Mouse (Mus musculus): Measurements from ENCODE around the gene Erg. TPM values are rescaled to one million over a fixed set of nuclear protein-coding genes. Genes with fewer than 3 reads are reported as not detected.

Gene Erg
- total RNA-seq, 1 experiment from 2014 or later = 272 TPM

DNA sequence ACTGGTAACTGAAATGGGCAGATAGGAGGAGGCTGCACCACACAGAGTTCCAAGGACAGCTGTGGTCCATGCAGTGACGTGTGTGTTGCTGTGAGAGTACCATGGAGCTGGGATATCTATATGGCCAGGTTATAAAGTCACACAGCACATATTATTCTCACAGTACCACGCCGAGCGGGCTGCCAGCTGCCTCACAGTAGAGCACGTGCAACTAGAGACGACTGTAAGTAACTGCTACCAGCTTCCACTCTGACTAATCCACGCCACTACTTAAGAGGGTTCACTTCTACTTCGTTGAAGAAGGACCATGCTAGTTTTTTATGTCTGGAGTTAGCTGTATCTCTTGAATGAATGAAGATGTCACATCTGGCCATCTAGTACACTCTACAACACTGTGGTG, 66.9 kb downstream of the Erg start:
- ATAC-seq (replicated peaks in 1 of 2; ENCODE audit: insufficient read depth in 1 of 2, low FRiP score in 2 of 2, low TSS enrichment in 1 of 2, low read depth in 1 of 2, poor library complexity in 2 of 2, severe bottlenecking in 2 of 2) = no peak

DNA sequence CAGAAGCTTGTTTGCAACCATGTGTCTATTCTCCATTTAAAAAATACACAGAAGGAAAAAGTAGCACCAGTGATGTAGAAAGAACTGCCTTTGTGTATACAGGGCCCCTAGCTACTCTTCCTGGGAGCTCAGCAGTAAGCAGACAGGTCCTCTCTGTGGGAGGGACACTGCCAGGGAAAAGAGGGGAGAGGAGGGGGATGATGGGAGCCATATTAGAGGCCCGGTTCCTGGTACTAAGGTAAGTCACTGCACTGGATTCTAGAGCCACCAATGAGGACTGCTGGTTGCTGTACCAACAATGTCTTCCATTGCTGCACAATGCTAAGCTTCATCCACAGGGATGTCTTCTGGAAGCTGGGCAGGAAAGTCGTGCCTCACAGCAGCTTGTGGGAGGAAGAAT, 80.3 kb downstream of the Erg start:
- ATAC-seq (replicated peaks in 1 of 2; ENCODE audit: insufficient read depth in 1 of 2, low FRiP score in 2 of 2, low TSS enrichment in 1 of 2, low read depth in 1 of 2, poor library complexity in 2 of 2, severe bottlenecking in 2 of 2) = no peak

DNA sequence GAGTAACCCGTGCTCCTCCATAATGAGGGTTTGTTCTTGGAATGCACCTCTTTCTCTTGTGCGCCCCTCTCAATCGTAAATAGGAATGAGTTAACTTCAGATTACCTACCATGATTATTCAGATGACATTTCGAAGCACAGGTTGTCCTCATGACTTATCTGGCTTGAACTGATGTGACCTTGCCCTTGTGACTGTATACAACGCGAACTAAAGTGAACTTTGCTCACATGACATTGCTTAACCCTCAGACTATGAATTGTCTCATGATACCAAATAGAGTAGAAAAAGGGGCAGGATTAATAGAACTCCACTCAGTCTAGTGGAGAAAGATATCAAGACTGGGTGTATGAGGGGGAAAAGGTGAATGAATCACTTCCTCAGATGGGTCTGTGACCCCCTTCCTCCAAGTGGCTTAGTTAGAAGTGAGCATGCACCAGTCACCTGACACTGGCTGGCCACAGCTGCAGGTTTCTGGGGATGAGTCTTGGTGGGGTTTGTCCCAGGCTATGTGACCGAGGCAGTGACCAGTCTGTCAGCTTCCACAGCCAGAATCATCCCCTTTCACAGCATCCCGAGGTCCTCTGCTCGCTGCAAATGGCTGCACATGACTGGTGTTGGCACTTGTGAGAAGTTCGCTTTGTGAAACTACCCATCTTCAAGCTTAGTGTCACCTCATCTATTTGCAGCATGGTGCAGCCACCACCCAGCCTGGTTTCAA, 89.7 kb downstream of the Erg start:
- no peak for ATAC-seq (replicated peaks in 1 of 2; ENCODE audit: insufficient read depth in 1 of 2, low FRiP score in 2 of 2, low TSS enrichment in 1 of 2, low read depth in 1 of 2, poor library complexity in 2 of 2, severe bottlenecking in 2 of 2)

DNA sequence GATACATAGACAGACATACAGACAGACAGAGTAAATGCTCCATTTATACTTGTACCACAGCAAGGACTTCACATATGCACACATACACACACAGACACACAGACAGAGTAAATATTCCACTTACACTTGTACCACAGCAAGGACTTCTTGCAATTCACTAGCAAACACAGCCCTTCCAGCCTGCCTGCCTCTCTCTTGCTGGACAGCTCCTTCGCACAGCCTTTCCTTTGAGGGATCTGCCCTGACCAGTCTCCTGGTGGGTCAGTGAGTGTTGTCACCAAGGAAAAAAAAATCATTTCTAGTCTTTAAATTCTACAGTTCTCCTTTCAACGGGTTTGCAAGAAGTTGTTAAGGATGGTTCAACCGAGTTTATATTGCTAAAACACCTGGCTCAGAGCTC, 92.3 kb downstream of the Erg start:
- ATAC-seq (replicated peaks in 1 of 2; ENCODE audit: insufficient read depth in 1 of 2, low FRiP score in 2 of 2, low TSS enrichment in 1 of 2, low read depth in 1 of 2, poor library complexity in 2 of 2, severe bottlenecking in 2 of 2) = no peak

DNA sequence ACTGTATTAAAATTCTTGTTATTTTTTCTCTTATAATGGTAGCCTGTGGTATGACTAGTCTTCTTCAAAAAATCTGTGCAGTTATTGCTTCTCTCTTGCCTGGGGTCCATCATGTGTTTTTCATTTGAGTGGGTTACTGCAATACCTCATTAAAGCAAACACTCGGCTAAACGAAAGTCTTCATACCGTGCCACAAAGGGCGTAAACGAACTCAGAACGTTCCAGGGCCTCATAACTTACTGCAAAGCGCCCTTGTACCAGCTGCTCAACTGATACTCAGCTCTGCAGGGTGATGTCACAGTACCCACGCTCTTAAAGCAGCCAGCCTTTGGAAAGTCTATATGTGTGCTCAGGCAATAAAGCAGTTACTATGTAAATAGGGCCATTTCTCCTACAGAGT, 93.1 kb downstream of the Erg start:
- no peak for ATAC-seq (replicated peaks in 1 of 2; ENCODE audit: insufficient read depth in 1 of 2, low FRiP score in 2 of 2, low TSS enrichment in 1 of 2, low read depth in 1 of 2, poor library complexity in 2 of 2, severe bottlenecking in 2 of 2)

DNA sequence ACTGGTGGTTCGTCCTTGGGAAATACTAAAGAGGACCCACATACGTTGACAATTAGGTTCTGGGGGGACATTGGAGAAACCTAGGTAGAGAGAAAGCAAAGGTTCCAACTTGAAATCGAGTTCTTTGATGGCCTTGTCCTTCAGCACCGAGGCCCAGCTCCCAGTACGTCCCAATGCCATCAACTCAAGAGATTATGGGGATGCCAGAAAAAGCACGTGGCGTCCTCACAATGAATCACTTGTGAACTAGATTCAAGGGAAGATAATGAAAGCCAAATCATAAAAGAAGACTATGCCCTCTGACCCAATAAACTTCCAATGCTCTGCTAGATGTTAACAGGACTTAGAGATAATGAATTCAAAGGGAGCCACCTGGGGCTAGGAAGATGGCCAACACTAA, 94.2 kb downstream of the Erg start:
- no peak for ATAC-seq (replicated peaks in 1 of 2; ENCODE audit: insufficient read depth in 1 of 2, low FRiP score in 2 of 2, low TSS enrichment in 1 of 2, low read depth in 1 of 2, poor library complexity in 2 of 2, severe bottlenecking in 2 of 2)

DNA sequence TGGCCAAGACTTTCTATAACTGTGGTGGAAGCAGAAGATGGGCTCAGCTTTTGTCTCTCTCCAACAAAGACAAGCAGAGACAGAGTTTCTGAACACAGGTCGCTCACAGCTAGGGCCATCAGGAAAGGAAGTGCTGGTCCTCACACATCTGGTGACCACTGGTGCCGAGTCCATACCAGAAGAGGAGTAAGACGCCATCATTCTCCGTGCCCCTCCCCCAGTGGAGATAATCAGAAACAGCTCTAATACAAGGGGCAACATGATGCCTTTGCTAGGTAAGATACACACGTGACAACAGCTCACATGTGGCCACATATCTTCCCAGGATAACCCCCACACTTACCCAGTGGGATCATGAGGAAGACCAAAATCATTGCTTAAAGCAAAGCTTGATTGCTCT, 96.0 kb downstream of the Erg start:
- no peak for ATAC-seq (replicated peaks in 1 of 2; ENCODE audit: insufficient read depth in 1 of 2, low FRiP score in 2 of 2, low TSS enrichment in 1 of 2, low read depth in 1 of 2, poor library complexity in 2 of 2, severe bottlenecking in 2 of 2)

DNA sequence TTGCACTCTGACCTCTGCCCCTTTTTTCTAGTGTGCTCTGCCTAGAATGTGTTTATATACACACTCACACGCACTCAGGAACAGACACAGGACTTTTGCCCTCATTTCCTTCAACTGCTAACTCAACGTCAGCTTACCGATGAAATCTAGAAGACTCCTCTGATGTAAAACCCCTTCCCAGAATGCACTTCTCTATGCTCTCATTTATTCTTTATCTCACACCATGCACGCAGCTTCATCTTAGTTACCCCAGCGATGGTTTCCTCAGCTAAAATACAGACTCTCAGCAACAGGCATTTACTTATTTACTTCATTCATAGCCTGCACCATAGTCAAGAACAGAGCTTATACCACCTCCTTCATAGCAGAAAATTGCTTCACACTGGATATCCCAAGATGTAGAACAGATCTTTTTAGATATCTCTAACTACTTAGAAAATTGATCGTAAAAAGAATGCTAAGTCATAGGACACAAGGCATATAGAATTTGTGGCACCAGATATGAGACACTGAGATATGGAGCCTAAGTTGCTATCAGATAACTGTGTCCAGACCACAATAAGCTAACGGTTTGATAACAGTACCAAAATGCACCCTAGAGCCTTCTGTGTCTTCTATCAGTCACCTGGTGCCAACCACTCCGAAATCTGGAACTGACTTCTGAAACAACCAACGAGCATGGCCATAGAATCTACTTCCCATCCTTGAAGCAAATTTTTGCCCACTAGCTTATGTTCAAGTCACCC, 98.6 kb downstream of the Erg start:
- no peak for ATAC-seq (replicated peaks in 1 of 2; ENCODE audit: insufficient read depth in 1 of 2, low FRiP score in 2 of 2, low TSS enrichment in 1 of 2, low read depth in 1 of 2, poor library complexity in 2 of 2, severe bottlenecking in 2 of 2)

DNA sequence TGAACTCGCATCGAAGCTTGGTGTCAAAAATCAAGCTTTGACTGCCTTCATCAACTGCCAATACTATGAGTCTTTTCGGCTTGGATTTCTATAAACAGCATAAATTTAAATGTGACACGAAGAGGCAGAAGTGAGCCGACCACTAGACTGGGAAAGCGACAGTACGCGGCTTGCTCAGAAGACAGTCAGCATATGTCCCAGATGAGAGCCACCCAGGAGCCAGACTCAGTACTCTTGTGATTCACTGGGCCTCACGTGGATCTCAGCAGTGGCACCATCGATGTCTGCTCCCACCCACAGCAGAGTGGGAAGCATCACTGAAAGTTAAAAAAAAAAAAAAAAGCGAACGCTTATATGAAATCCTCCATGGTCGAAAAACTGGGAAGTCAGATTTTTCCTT, 105.2 kb downstream of the Erg start:
- ATAC-seq (replicated peaks in 1 of 2; ENCODE audit: insufficient read depth in 1 of 2, low FRiP score in 2 of 2, low TSS enrichment in 1 of 2, low read depth in 1 of 2, poor library complexity in 2 of 2, severe bottlenecking in 2 of 2) = no peak

DNA sequence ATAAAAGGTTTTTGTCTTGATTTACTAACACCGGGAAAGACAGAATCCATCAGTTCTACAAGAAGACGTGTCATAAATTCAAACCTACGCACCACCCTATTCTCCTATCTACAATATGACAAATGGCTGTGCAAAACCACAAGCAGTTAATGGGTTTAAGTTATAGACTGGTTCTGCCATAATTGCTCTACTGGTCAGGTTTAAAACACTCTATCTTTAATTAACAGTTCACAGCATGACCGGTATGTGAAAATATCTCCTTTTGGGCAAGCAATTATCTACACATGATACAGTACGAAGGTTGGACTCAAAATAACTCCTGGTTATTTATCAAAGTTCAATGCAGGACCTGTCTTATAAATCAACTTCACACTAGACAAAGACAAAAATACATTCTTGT, 107.8 kb downstream of the Erg start:
- ATAC-seq (replicated peaks in 1 of 2; ENCODE audit: insufficient read depth in 1 of 2, low FRiP score in 2 of 2, low TSS enrichment in 1 of 2, low read depth in 1 of 2, poor library complexity in 2 of 2, severe bottlenecking in 2 of 2) = no peak

DNA sequence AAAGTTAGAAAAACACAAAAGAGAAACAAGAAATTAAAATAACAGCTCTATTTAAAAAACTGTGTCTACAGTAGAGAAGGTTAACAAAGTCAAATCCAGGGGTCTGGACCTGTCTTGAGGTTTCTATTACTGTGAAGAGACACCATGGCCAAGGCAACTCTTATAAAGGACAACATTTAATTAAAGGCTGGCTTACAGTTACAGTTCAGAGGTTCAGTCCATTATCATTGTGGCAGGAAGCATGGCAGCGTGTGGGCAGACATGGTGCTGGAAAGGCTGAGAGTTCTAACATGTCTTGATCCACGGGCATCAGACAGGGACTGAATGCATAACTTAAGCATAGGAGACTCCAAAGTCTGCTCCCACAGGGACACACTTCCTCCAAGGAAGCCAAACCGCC, 111.4 kb downstream of the Erg start:
- no peak for ATAC-seq (replicated peaks in 1 of 2; ENCODE audit: insufficient read depth in 1 of 2, low FRiP score in 2 of 2, low TSS enrichment in 1 of 2, low read depth in 1 of 2, poor library complexity in 2 of 2, severe bottlenecking in 2 of 2)

DNA sequence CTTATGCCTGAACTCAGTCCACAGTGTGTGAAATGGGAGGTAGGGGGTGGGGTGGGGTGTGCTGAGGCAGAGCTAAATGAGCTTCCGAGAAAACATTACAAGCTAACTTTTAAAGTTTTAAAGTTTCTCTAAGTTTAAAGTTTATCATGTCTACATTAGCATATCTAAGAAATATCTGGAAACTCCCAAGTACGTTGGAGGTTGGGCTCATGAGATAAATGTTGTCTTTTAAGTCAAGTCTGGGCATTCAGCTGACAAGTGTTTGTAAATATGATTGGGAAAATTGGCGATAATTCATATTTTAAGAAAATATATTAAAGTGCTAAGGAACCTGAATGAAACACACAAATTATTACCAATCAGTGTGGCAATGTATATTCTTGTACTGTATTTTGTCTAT, 112.4 kb downstream of the Erg start:
- no peak for ATAC-seq (replicated peaks in 1 of 2; ENCODE audit: insufficient read depth in 1 of 2, low FRiP score in 2 of 2, low TSS enrichment in 1 of 2, low read depth in 1 of 2, poor library complexity in 2 of 2, severe bottlenecking in 2 of 2)

DNA sequence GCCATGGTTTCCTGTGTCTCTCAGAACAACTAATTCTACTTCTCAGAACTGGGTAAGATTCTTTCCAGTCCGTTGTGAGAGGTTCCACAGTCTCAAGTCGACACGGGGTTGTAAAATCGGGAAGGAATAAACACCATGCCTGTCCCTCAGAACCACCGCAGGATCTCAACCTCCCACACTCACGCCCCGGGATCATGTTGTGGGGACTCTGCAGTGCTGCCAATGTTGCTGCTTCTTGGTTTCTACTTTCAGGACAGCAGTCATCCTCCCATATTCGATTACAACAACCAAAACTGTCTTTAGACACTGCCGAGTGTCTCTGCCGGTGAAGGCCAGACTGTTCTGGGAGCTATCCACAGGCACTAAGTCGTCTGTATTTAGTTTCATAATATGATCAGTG, 113.6 kb downstream of the Erg start:
- ATAC-seq (replicated peaks in 1 of 2; ENCODE audit: insufficient read depth in 1 of 2, low FRiP score in 2 of 2, low TSS enrichment in 1 of 2, low read depth in 1 of 2, poor library complexity in 2 of 2, severe bottlenecking in 2 of 2) = no peak

DNA sequence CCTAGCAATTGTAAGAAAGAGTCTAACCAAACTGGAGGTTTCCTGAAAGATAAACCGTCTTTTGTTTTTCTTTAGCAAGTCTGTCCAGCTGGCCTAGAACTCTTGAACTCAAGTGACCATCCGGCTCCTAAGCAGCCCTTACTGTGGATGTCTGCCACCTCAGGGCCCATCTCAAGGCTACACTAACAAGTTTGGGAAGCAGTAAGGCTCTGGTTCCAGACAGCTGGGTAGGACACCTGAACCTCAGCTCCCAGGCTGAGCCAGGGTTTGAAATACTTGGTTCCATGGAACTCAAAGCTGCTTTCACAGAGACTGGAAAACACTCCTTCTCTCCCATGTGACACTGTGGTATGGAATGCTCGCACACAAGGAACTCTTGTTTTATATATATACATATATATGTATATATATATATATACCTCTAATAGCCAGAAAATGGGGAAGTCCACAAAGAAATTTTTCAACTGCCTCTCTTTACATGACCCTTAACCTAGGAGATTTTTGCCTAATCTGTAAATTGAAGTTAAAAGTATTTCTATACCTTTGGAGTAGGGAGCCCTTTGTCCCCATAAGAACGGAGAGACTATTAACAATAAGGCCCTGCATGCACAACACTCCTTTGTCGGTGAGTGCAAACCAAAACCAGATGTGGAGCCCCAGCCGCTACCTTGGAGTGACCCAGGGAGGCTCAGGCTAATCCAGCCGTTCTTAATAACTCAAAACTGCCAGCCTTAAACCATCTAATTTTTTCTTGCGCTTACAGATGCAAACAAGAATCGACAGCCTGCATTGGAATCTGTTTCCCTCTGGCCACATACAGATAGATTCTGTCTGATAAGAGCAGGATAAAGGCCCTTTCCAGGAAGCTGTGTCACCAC, 116.9 kb downstream of the Erg start:
- no peak for ATAC-seq (replicated peaks in 1 of 2; ENCODE audit: insufficient read depth in 1 of 2, low FRiP score in 2 of 2, low TSS enrichment in 1 of 2, low read depth in 1 of 2, poor library complexity in 2 of 2, severe bottlenecking in 2 of 2)

DNA sequence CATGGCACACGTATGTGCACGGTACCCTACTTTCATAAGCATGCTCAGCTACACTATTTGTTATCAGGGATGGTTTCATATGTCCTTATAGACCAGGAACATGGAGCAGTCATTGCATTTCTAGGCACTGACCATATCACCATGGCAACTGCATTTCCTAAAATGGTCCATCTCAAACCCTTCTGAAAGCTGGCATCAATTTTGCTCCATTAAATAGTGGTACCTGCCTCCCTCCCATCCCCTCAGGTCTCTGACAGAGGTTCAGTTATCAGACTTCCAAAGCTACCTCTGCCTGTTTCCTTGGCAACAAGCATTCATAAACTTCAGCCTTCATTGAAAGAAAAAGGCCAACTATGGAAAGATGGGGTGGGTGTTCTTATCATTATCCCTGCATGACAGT, 118.5 kb downstream of the Erg start:
- no peak for ATAC-seq (replicated peaks in 1 of 2; ENCODE audit: insufficient read depth in 1 of 2, low FRiP score in 2 of 2, low TSS enrichment in 1 of 2, low read depth in 1 of 2, poor library complexity in 2 of 2, severe bottlenecking in 2 of 2)

DNA sequence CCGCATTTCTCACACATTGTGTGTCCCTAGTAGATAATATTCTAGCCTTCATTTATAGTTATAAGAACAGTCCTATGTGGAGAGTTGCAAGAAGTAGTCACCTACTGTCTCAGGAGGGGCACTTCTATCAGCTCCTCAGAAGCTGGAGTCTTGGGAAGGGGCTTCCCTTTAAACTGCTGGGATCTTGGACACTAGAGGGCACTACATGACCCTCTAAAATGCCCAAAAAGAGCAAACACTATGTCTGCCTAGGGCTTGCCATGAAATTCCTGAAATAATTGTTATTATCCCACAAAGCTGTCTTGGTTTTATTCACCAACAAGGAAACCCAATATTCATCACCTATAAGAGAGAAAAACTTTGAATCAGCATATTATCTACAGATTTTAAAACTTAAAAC, 119.8 kb downstream of the Erg start:
- ATAC-seq (replicated peaks in 1 of 2; ENCODE audit: insufficient read depth in 1 of 2, low FRiP score in 2 of 2, low TSS enrichment in 1 of 2, low read depth in 1 of 2, poor library complexity in 2 of 2, severe bottlenecking in 2 of 2) = no peak

DNA sequence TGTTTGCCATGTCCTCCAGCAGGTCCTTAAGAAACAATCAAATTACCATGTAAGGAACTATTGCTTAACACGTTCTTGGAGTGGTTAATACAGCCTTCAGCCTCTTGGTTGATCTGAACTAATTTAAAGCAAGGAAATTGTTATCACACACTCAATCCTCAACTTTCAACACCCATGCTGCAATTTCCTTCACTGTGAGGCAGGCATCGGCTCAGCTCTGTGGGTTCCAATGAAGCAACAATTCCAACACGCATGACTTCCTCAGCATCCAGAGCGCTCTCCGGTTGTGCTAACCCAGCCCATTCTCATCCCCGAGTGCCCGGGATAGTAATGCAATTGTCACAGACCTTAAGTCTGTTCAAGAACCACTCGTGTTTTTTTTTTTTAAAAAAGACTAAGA, 121.8 kb downstream of the Erg start:
- ATAC-seq (replicated peaks in 1 of 2; ENCODE audit: insufficient read depth in 1 of 2, low FRiP score in 2 of 2, low TSS enrichment in 1 of 2, low read depth in 1 of 2, poor library complexity in 2 of 2, severe bottlenecking in 2 of 2) = peak; percentile 76; a peak in 3 of 4 replicates

DNA sequence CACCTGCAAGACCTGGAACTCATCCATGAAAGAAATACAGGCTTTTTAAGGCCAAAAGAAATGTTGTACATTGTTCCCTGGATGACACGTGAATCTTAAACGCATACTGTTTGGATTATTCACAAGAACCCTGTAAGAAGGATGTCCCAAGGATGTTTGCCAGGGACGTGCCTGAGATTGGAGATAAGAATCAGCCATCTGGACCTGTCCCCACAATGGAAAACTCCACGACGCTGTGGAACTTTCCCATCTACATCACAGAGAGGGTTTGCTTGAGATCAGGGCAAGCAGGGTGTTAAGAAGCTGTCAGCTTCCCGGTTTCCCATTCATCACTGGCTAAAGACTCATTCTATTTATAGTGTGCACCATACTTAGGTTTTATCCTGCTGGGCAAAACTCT, 122.6 kb downstream of the Erg start:
- no peak for ATAC-seq (replicated peaks in 1 of 2; ENCODE audit: insufficient read depth in 1 of 2, low FRiP score in 2 of 2, low TSS enrichment in 1 of 2, low read depth in 1 of 2, poor library complexity in 2 of 2, severe bottlenecking in 2 of 2)

All from hematopoietic stem cell, adult 5-6 weeks (primary cell).